Mouse (Mus musculus) regulatory T cell (primary cell): ENCODE results near the gene Csta1.
"Not testable (repeated sequence)": the region's sequence is repeated elsewhere in the genome, so short reads cannot be mapped to it uniquely, and the experiment has no call there.

Source experiments
- in situ Hi-C: fragments of 300-600 bp; cut with MboI, MseI; formaldehyde crosslinking; loops from one replicate; pipeline ENCODE4 v1.15.1; 2025; ENCODE audit warnings: high pct_unique_total_duplicates

Csta1 gene

GRCm38 (mm10) chr16:36131141-36131540 lies at the start of gene Csta1:
Csta1 (minus strand) TSS chr16:36131241.
- in situ Hi-C loops, result no loop called here

- in situ Hi-C loops, result no loop called here
Measured at GRCm38 (mm10) chr16:36179910-36180309, 48.9 kb upstream of the Csta1 start.

DNA sequence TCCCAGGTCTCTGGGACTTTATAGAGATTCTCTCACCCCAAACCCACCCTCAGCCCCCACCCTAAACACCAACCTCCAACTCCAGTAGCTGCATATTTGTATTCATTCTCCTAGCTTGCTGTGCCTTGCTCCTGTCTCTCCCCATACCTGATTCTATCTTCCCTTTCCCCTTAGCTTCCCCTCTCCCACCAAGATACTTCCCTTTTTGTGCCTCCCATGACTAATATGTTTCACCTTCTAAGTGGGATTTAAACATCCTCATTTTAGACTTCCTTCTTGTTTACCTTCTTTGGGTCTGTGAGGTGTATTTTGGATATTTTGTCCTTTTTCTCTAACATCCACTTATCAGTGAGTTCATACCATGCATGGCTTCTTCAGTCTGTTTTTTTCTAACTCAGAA lies 45.1 kb upstream of the Csta1 start:
- in situ Hi-C loops, result no loop called here

- in situ Hi-C loops, result not testable (repeated sequence)
Measured at GRCm38 (mm10) chr16:36167841-36168240, 36.8 kb upstream of the Csta1 start.

DNA sequence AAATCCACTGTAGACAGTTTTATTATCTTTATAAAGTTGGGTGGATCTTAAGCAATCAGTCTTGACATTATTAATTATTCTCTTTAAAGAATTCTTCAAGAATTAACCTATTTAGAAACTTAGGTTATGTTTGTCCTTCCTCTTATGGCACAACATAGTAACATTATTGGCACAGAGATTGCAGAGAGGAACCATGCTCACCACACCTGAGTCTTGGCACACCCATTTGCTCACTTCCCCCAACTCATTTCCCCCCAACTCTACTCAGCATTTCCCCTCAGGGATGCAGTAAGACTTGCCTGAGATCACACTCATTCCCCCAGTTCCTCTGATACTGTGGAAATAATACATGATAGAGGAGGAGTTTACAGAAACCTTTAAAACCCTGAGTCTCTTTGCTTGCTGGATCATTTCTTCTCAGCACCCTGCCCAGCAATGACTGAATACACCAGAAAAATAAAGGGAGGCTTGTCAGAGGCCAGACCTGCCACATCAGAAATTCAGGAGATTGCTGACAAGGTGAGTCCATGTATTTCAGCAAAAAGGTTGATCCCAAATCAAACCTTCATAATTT lies 25.4 kb upstream of the Csta1 start, which contains the start of gene Stfa2l1:
TSS of gene Stfa2l1 (plus strand) at position 410 of the 574 bp plus-strand sequence.
- in situ Hi-C loops, result no loop called here

DNA sequence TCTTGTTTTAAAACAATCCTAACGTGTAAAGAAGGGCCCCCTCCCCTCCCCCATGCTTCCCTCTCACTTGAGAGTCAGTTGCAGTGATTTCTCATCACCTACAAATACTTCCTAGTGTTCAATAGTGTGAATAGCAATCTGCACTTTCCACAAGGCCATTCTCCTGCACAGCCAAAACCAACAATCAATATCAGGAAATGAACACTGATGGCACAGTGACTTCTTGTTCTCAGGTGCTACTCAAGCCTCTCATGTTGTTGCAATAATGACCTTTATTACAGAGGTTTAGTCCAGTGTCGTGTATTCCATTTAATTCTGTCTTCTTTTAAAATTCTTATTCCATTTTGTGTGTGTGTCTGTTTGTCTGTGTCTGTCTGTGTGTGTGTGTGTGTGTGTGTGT lies 7.2 kb upstream of the Csta1 start:
- in situ Hi-C loops, result no loop called here

DNA sequence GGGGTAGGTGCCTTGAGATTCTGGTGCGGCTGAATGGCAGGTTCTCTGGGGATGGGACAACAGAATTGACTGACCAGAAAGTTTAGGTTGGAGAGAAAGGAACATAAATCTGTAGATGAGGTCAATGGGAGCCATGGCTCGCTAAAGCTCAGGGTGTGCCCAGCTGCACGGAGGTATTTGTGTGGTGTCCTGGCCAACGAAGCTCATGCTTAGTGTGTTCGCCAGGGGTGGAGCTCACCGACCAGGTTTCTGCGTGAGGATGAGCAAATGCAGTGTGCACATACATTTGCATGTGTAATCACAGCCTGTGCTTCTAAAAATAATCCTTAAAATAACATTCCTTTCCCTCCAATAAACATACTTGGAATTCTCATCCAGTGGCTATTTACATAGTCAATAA lies 2.9 kb downstream of the Csta1 start:
- in situ Hi-C loops, result no loop called here

DNA sequence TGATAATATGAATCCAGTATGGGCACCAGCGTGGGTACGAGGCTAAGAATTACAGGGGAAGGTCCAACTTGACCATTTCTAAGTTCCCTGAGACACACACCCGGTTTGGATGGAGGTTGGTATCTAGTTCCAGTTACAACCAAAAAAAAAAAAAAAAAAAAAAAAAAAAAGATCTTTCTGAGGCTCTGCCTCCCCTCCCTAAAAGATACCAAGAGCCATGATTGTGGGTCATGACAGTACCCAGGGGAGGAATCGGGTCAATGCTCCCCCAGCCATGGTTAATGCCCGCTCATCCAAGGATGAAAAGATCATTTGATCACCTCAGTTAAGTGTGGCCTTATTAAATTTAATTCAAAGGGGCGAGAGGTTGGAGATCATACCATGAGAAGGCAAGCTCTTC lies 15.3 kb downstream of the Csta1 start:
- in situ Hi-C loops, result not testable (repeated sequence)

- in situ Hi-C loops, result not testable (repeated sequence)
Measured at GRCm38 (mm10) chr16:36111486-36111885, 19.6 kb downstream of the Csta1 start.

DNA sequence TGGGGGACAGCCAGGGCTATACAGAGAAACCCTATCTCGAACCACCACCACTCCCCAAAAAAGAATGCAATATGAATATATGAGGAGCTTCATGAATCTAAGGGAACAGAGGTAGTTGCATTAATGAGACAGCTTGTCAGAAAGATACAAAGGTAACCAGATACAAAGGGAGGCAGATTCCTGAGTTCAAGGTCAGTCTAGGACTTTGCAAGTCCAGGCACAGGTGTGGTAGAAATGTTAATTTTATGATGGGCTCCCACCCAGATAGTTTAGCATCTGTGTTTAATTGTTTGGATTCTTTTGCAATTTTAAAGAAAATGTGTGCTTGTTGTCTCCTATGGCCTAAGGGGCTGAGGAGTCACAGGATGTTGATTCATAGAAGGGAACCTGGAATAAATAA lies 28.8 kb downstream of the Csta1 start:
- in situ Hi-C loops, result no loop called here

- in situ Hi-C loops, result no loop called here
Measured at GRCm38 (mm10) chr16:36101526-36101925, 29.5 kb downstream of the Csta1 start.

DNA sequence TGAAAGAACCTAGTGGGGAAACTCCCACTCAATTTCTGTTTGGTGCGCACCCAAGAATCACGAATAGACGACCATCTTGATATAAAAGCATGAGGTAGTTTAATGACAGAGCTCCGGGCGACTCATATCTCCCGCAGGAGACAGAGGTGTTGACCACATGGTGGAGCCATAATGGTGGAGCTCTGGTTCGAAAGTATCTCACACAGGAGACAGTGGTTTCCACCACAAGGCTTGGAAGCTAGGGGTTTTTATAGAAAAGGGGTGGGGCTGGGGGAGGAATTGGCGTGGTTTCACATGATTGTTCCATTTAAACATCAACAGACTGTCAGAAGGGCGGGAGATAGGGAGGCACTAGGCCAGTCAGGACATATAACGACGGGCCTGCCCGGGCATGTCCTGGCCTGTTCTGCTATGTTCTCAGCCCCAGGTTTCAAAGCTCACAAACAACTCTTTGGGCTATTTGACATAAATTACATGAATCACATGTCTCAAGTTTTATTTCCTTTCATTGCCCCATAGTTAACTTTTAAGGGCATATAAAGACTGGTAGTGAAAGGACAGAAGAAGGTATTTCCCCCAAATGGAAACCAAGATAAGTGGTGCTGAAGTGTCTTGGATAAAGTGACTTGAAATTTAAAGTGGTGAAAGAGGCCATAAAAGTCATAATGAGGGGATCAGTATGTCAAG lies 33.1 kb downstream of the Csta1 start:
- in situ Hi-C loops, result not testable (repeated sequence)

GRCm38 (mm10) chr16:36094079-36094478 lies 37.0 kb downstream of the Csta1 start:
- in situ Hi-C loops, result no loop called here

DNA sequence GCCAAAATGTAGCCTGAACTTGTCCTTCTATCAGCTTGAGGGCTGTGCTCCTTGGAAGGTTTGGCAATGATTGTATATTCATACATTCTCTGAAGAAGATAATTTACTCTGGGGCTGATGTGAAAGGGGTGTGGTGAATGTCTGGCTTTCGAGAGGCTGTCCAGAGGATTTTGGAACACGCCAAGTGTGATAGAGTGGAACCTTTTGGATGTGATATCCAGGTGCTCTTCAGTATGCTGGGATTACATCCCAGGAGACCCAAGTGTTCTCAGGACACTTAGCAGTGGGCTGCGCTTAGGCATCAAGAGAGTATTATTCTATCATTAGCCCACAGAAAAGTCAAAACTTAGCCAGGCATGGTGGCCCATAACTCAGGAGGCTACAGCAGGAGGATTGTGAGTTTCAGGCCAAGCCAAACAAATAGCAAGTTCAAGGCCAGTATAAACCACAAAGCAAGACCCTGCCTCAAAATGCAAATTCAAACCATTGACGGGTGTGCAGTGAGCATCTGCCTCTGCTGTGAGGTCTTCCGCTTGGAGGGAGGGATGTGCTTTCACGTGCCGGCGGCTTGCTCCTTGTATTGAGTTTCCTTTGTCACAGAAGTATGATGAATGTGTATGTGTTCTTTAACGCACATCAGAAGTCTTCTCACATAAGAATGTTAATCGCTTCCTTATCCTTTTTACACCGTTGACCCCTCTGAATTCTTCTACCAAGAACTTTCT lies 40.1 kb downstream of the Csta1 start:
- in situ Hi-C loops, result no loop called here

- in situ Hi-C loops, result no loop called here
Measured at GRCm38 (mm10) chr16:36089850-36090616, 41.0 kb downstream of the Csta1 start.

GRCm38 (mm10) chr16:36089065-36089464 lies 42.0 kb downstream of the Csta1 start:
- in situ Hi-C loops, result no loop called here

- in situ Hi-C loops, result no loop called here
Measured at GRCm38 (mm10) chr16:36087846-36088245, 43.2 kb downstream of the Csta1 start.

- in situ Hi-C loops, result no loop called here
Measured at GRCm38 (mm10) chr16:36079916-36080315, 51.1 kb downstream of the Csta1 start.

DNA sequence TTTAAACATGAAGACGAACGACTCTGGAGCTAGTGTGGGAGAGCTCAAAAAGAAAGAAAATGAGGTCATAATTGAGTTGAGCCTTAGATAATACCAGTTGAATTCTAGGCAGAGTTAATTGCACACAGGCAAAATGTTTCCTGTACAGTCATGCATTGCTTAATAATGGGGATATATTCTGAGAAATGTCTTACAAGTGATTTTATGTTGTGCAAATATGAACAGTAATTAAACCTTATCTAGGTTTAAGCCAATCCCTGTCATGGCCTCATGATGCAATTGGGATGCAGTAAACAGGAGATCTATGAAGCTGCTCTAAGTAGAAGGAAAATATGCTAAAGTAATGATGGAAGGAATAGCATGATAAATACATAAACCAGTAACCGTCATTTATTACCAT lies 56.3 kb downstream of the Csta1 start:
- in situ Hi-C loops, result loop anchor here (25.0 kb wide), 1 partner anchor 712 kb away; the partner anchor contains the start of gene Sec22a

DNA sequence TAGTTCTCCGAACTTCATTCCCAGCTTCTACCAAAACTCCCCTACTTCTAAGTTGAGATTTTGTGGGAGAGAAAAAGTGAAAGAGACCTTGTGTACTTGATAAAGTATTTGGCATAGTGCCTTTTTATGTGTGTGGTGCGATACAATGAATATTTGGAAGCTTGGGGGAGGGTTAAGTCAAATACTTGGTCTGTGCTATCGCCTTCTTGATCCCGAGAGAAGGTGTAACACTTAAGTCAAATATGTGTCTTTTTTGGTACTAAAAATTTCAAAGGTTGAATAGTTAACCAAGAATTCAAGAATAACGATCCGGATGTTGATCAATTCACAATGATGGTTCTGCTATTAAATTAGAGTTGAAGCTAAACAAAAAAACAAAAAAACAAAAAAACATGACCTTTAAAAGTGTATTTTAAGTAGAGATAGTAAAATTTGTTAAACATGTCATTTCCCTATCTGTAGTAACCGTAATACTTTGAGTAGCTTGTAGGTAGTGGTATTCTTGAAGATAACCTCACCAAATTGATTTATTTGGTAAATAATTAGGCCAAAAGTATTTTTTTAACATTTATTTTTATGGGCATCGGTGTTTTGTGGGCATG lies 58.5 kb downstream of the Csta1 start:
- in situ Hi-C loops, result loop anchor here (25.0 kb wide), 1 partner anchor 710 kb away; the partner anchor contains the start of gene Sec22a
